In the genomic region with DNA sequence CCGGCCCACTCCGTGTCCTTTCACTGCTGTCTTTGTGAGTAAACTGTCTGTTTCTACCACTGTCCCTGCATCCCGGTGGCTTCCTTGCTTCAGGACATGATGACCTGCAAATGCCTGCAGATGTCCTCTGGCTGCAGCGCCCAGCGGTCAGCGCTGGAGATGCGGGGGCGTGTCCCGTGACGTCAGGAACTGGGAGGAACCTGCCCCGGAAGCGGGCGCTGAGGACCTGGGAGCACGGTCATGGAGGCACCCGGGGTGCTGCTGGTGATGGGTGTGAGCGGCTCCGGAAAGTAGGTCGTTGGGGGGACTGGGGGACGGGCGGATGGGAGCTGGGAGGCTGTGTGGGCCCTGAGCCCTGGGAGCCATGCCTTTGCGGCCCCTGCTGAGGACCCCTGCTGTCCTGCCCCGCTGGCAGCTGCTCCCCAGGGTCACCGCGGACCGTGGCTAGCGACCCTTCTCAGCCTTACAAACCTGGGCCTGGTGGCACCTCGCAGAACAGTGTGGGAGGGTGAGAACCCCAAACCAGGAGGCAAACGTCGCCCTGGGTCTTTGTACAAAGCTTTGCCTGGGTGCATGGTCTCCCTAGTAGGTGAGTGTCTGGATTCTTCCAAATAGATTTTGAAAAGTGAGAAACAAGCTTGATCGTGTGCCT, we compare ENCODE assay signal across 8 mouse cellular contexts. TPM values are rescaled to one million over a fixed set of nuclear protein-coding genes. Genes with fewer than 3 reads are reported as not detected.
DNase-seq lines count a peak whose midpoint lies in the region; ATAC-seq and TF ChIP-seq lines count a peak whose summit lies in the region.

A gene (plus strand): TSS at position 203 of the 652 bp plus-strand sequence.

- DNase-seq in A20 (ENCODE audit: low read depth, low spot score), result peak; percentile 88
- peak; percentile 89 for DNase-seq in heart, adult 8-10 months (ENCODE audit: low spot score)
- peak; percentile 85 to 91 for DNase-seq in kidney, adult 8-10 months
- peak; percentile 75 to 87 for DNase-seq in spleen, adult 18-20 months

- peak; percentile 39; the same call in 1 of the 2 replicates for TF ChIP-seq CTCF in bone marrow, adult 2 months (IDR thresholded peaks at IDR 0.05; ENCODE audit: control insufficient read depth, insufficient read depth, low read length)

- no peaks in the 10 kb centered on the region for H3K27me3 ChIP-seq in embryonic facial prominence, embryonic 15.5 days
- H3K27me3 ChIP-seq in limb, embryonic 13.5 days, result 0 out of 2 replicates have a peak, but pooled peaks cover 3% of the 10 kb centered on the region
- no peaks in the 10 kb centered on the region for H3K27me3 ChIP-seq in midbrain, embryonic 15.5 days (replicated peaks)

- H3K4me3 ChIP-seq in bone marrow, adult 2 months (replicated peaks; ENCODE audit: control insufficient read depth, low read depth, low read length), result peak within 1 kb of the TSS; percentile 76
- peak within 1 kb of the TSS; percentile 87 for H3K4me3 ChIP-seq in embryonic facial prominence, embryonic 15.5 days (replicated peaks)
- peak within 1 kb of the TSS; percentile 84 for H3K4me3 ChIP-seq in limb, embryonic 13.5 days
- peak within 1 kb of the TSS; percentile 96 for H3K4me3 ChIP-seq in midbrain, embryonic 15.5 days

- peak within 1 kb of the TSS; percentile 62 for H3K9ac ChIP-seq in embryonic facial prominence, embryonic 15.5 days
- peak within 1 kb of the TSS; percentile 84 for H3K9ac ChIP-seq in limb, embryonic 13.5 days
- peak within 1 kb of the TSS; percentile 84 for H3K9ac ChIP-seq in midbrain, embryonic 15.5 days

- H3K4me2 ChIP-seq in embryonic facial prominence, embryonic 15.5 days (replicated peaks), result peak within 1 kb of the TSS; percentile 94
- H3K4me2 ChIP-seq in limb, embryonic 13.5 days (replicated peaks), result peak within 1 kb of the TSS; percentile 98
- H3K4me2 ChIP-seq in midbrain, embryonic 15.5 days, result peak within 1 kb of the TSS; percentile 97

- H3K9me3 ChIP-seq in embryonic facial prominence, embryonic 15.5 days (replicated peaks), result peaks cover 1% of the 10 kb centered on the region; the same call in 1 of the 2 replicates
- H3K9me3 ChIP-seq in limb, embryonic 13.5 days, result peaks cover 20% of the 10 kb centered on the region
- no peaks in the 10 kb centered on the region for H3K9me3 ChIP-seq in midbrain, embryonic 15.5 days

- ATAC-seq in embryonic facial prominence, embryonic 15.5 days (ENCODE audit: insufficient number of reproducible peaks, low FRiP score, low TSS enrichment, low read depth), result peak; percentile 76
- peak; percentile 88 for ATAC-seq in limb, embryonic 13.5 days (ENCODE audit: low FRiP score, low read depth)
- peak; percentile 93 for ATAC-seq in midbrain, embryonic 15.5 days (replicated peaks)

- H3K36me3 ChIP-seq in embryonic facial prominence, embryonic 15.5 days, result peaks cover 21% of the 10 kb centered on the region
- H3K36me3 ChIP-seq in limb, embryonic 13.5 days, result peaks cover 26% of the 10 kb centered on the region
- peaks cover 11% of the 10 kb centered on the region; the same call in 1 of the 2 replicates for H3K36me3 ChIP-seq in midbrain, embryonic 15.5 days (replicated peaks)

- no peaks in the 10 kb centered on the region for H3K4me1 ChIP-seq in bone marrow, adult 2 months (ENCODE audit: control insufficient read depth, insufficient read depth, low read length)
- H3K4me1 ChIP-seq in embryonic facial prominence, embryonic 15.5 days, result peaks cover 9% of the 10 kb centered on the region
- peaks cover 7% of the 10 kb centered on the region for H3K4me1 ChIP-seq in limb, embryonic 13.5 days
- peaks cover 15% of the 10 kb centered on the region for H3K4me1 ChIP-seq in midbrain, embryonic 15.5 days

- WGBS in bone marrow, adult 2 months, result under 1% methylated on average over 30 of the region's 30 CpGs
- WGBS in embryonic facial prominence, embryonic 15.5 days, result under 1% methylated on average over 30 of the region's 30 CpGs
- under 1% methylated on average over 30 of the region's 30 CpGs for WGBS in limb, embryonic 13.5 days
- WGBS in midbrain, embryonic 15.5 days, result under 1% methylated on average over 30 of the region's 30 CpGs

- peak; percentile 77; the same call in 1 of the 2 replicates for TF ChIP-seq POLR2A in bone marrow, adult 2 months (IDR thresholded peaks at IDR 0.05; ENCODE audit: borderline replicate concordance, control insufficient read depth, low read depth, low read length)

- peak within 1 kb of the TSS; percentile 73 for H3K27ac ChIP-seq in bone marrow, adult 2 months (ENCODE audit: control insufficient read depth, insufficient read depth, low read depth, low read length, poor library complexity)
- peak within 1 kb of the TSS; percentile 83 for H3K27ac ChIP-seq in embryonic facial prominence, embryonic 15.5 days (replicated peaks)
- H3K27ac ChIP-seq in limb, embryonic 13.5 days, result peak within 1 kb of the TSS; percentile 63; the same call in 1 of the 2 replicates
- H3K27ac ChIP-seq in midbrain, embryonic 15.5 days, result peak within 1 kb of the TSS; percentile 77

RNA-seq across cellular contexts. Expression of the gene that starts here (rescaled TPM):
- polyA plus RNA-seq in bone marrow, adult 2 months (2011; ENCODE audit: insufficient read depth, insufficient read length, low replicate concordance, missing spikeins), result 42.7 and 86.0 TPM in 2 replicates
- 32.6 and 36.3 TPM in 2 replicates for polyA plus RNA-seq in embryonic facial prominence, embryonic 15.5 days (2015; fragmentation: Nextera tagmentation; extraction: Ambion mirVana)
- total RNA-seq in heart, adult 8-10 months (2022), result 10 to 100 TPM; 21.2 to 26.2 (median 24.6) TPM
- polyA plus RNA-seq in limb, embryonic 13.5 days (2015; fragmentation: Nextera tagmentation; extraction: Ambion mirVana), result 38.9 and 41.3 TPM in 2 replicates
- polyA plus RNA-seq in midbrain, embryonic 15.5 days (2015; fragmentation: Nextera tagmentation; extraction: Ambion mirVana), result 60.4 and 60.8 TPM in 2 replicates

Comparison
In these comparisons a context has a peak if more than half of its experiments do, and no peak if none do; other contexts are left out.
1. Peak in every context shown above with its lines: DNase-seq, ATAC-seq, H3K4me3 ChIP-seq and H3K27ac ChIP-seq.